8 mouse cellular contexts compared by ENCODE assay signal in genomic region chr1:161250031-161250603, GRCm38 (mm10). TPM values are rescaled to one million over a fixed set of nuclear protein-coding genes. Genes with fewer than 3 reads are reported as not detected.
A peak's percentile ranks its signal among the peaks of the same experiment; 100 is the strongest.
DNase-seq lines count a peak whose midpoint lies in the region; ATAC-seq lines count a peak whose summit lies in the region.

No protein-coding gene starts in this region.

- no peaks in the 10 kb centered on the region for H3K27me3 ChIP-seq in intestine, embryonic 14.5 days (replicated peaks; ENCODE audit: control insufficient read depth, insufficient read depth, low read length)
- H3K27me3 ChIP-seq in limb, embryonic 12.5 days: no peaks in the 10 kb centered on the region
- peaks cover 2% of the 10 kb centered on the region; the same call in 1 of the 2 replicates for H3K27me3 ChIP-seq in midbrain, embryonic 11.5 days (ENCODE audit: control insufficient read depth, insufficient read depth, low read length)

- H3K9me3 ChIP-seq in intestine, embryonic 14.5 days (ENCODE audit: control insufficient read depth, low read length): no peaks in the 10 kb centered on the region
- no peaks in the 10 kb centered on the region for H3K9me3 ChIP-seq in limb, embryonic 12.5 days
- no peaks in the 10 kb centered on the region for H3K9me3 ChIP-seq in midbrain, embryonic 11.5 days (ENCODE audit: control insufficient read depth, low read length)

- DNase-seq in ovary, postnatal 36 days (ENCODE audit: low spot score): peak; percentile 33
- no peak for DNase-seq in ovary, postnatal 14 days (ENCODE audit: low spot score)
- DNase-seq in cerebellum, adult 9-10 months: peak; percentile 47
- peak; percentile 72 for DNase-seq in forelimb bud, embryonic 11.5 days (ENCODE audit: low read depth, low spot score)
- peak; percentile 78 for DNase-seq in intestine, embryonic 14.5 days (ENCODE audit: low spot score)
- peak; percentile 95 for DNase-seq in midbrain, embryonic 11.5 days (ENCODE audit: low spot score, missing footprints)
- DNase-seq in telencephalon, adult 2 months (ENCODE audit: low read depth, low spot score): peak; percentile 21

- peak overlapping the region; percentile 52 for H3K4me2 ChIP-seq in intestine, embryonic 14.5 days (ENCODE audit: low read length)
- H3K4me2 ChIP-seq in limb, embryonic 12.5 days: peak overlapping the region; percentile 82
- H3K4me2 ChIP-seq in midbrain, embryonic 11.5 days: peak overlapping the region; percentile 93

- H3K4me1 ChIP-seq in intestine, embryonic 14.5 days (replicated peaks; ENCODE audit: control insufficient read depth, insufficient read depth, low read length): peaks cover 18% of the 10 kb centered on the region; the same call in 1 of the 2 replicates
- H3K4me1 ChIP-seq in limb, embryonic 12.5 days (replicated peaks): peaks cover 30% of the 10 kb centered on the region
- peaks cover 13% of the 10 kb centered on the region for H3K4me1 ChIP-seq in midbrain, embryonic 11.5 days (ENCODE audit: control insufficient read depth, insufficient read depth, low read length)

- peak; percentile 33 for ATAC-seq in intestine, embryonic 14.5 days (replicated peaks; ENCODE audit: low FRiP score, low TSS enrichment, low read depth)
- peak; percentile 54; the same call in 1 of the 2 replicates for ATAC-seq in limb, embryonic 12.5 days (ENCODE audit: insufficient number of reproducible peaks, insufficient read depth, low FRiP score, low TSS enrichment, low read depth)
- peak; percentile 79 for ATAC-seq in midbrain, embryonic 11.5 days (ENCODE audit: low FRiP score)

- WGBS in intestine, embryonic 14.5 days: under 1% methylated on average over 15 of the region's 15 CpGs
- 2% methylated on average over 15 of the region's 15 CpGs for WGBS in limb, embryonic 12.5 days
- WGBS in midbrain, embryonic 11.5 days: 3% methylated on average over 15 of the region's 15 CpGs

- H3K9ac ChIP-seq in intestine, embryonic 14.5 days (ENCODE audit: low read length): peak overlapping the region; percentile 91
- H3K9ac ChIP-seq in limb, embryonic 12.5 days (replicated peaks): peak overlapping the region; percentile 91
- peak overlapping the region; percentile 89 for H3K9ac ChIP-seq in midbrain, embryonic 11.5 days (ENCODE audit: low read length)

- H3K27ac ChIP-seq in intestine, embryonic 14.5 days (ENCODE audit: low read depth): peak overlapping the region; percentile 64
- peak overlapping the region; percentile 77 for H3K27ac ChIP-seq in limb, embryonic 12.5 days
- no peak overlapping the region for H3K27ac ChIP-seq in midbrain, embryonic 11.5 days (ENCODE audit: low read depth, low read length)

- H3K36me3 ChIP-seq in intestine, embryonic 14.5 days (ENCODE audit: control insufficient read depth, insufficient read depth, low read length): peaks cover 15% of the 10 kb centered on the region
- peaks cover 22% of the 10 kb centered on the region for H3K36me3 ChIP-seq in limb, embryonic 12.5 days
- no peaks in the 10 kb centered on the region for H3K36me3 ChIP-seq in midbrain, embryonic 11.5 days (ENCODE audit: control insufficient read depth, insufficient read depth, low read length)

- H3K4me3 ChIP-seq in intestine, embryonic 14.5 days (ENCODE audit: low read depth, low read length): peak overlapping the region; percentile 80
- peak overlapping the region; percentile 84 for H3K4me3 ChIP-seq in limb, embryonic 12.5 days (replicated peaks)
- peak overlapping the region; percentile 74 for H3K4me3 ChIP-seq in midbrain, embryonic 11.5 days (ENCODE audit: low read depth, low read length)

RNA-seq across cellular contexts. Expression of gene Prdx6, which starts 0.9 kb away (rescaled TPM):
- polyA plus RNA-seq in intestine, embryonic 14.5 days (2014; fragmentation: Nextera tagmentation; extraction: Ambion mirVana): 518 and 523 TPM in 2 replicates
- polyA plus RNA-seq in limb, embryonic 12.5 days (2016; fragmentation: Nextera tagmentation; extraction: Ambion mirVana): 499 and 503 TPM in 2 replicates
- polyA plus RNA-seq in midbrain, embryonic 11.5 days (2014; fragmentation: Nextera tagmentation; extraction: Ambion mirVana): 389 and 403 TPM in 2 replicates
